Mouse (Mus musculus): Measurements from ENCODE around the gene Gm5157. TPM values are rescaled to one million over a fixed set of nuclear protein-coding genes. Genes with fewer than 3 reads are reported as not detected.

Gene Gm5157
- total RNA-seq (2023; ENCODE audit: inconsistent age), result not detected in 4 replicates

DNA sequence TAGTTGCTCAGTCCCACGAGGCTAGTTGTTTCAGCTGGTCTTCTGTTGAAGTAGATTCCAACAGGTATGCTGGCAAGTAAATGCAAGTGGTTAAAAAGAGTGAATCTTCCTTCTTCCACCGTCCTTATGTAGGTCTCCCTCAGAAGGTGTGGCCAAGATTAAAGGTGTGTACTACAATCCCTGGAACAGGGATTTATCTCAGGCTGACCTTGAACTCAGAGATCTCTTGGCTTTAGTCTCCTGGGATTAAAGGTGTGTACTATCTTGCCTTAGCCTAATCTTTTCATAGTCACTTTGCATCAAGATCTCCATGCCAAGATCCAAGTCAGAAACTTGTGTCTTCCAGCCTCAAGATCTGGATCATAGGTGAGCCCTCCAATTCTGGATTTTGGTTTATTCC is at the start of gene Gm5157:
TSS of gene Gm5157 (minus strand) at position 101 of the 400 bp plus-strand sequence.

DNA sequence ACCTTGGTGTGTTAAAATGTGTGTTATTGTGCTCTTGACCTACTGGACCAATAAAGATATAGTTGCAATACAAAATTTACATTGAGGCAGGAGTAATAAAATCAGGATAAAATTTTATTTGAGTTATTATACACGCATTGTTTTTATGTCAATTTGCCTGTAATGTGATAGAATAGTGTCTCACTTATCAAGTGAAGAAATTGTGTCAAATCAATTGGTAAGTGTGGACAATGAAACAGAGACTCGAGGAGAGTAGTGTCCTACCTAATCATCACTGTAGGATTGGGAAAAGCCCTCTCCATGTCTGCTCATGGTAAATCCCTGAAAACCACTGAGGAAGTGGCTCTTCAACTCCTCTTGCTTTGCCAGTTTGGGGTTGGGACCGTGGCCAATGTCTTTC is 28.3 kb downstream of the Gm5157 start, which contains the start of gene Vmn1r123:
TSS of gene Vmn1r123 (plus strand) at position 301 of the 400 bp plus-strand sequence.

Other genes with a start within 250 kb of the Gm5157 start
- not detected in 4 replicates for gene Vmn1r119, start 178.0 kb downstream of the Gm5157 start, total RNA-seq (2023; ENCODE audit: inconsistent age)
- not detected in 4 replicates for gene Vmn1r120, start 136.6 kb downstream of the Gm5157 start, total RNA-seq (2023; ENCODE audit: inconsistent age)
- gene Vmn1r121, start 91.9 kb downstream of the Gm5157 start, total RNA-seq (2023; ENCODE audit: inconsistent age), result not detected in 4 replicates
- gene Vmn1r122, start 56.3 kb downstream of the Gm5157 start, total RNA-seq (2023; ENCODE audit: inconsistent age), result not detected in 4 replicates
- not detected in 4 replicates for gene Vmn1r123, start 28.2 kb downstream of the Gm5157 start, total RNA-seq (2023; ENCODE audit: inconsistent age)
- gene Vmn1r124, start 70.2 kb upstream of the Gm5157 start, total RNA-seq (2023; ENCODE audit: inconsistent age), result not detected in 4 replicates
- not detected in 4 replicates for gene Vmn1r125, start 81.8 kb upstream of the Gm5157 start, total RNA-seq (2023; ENCODE audit: inconsistent age)
- not detected in 4 replicates for gene Vmn1r126, start 111.0 kb upstream of the Gm5157 start, total RNA-seq (2023; ENCODE audit: inconsistent age)
- gene Vmn1r127, start 129.4 kb upstream of the Gm5157 start, total RNA-seq (2023; ENCODE audit: inconsistent age), result not detected in 4 replicates
- not detected in 4 replicates for gene Vmn1r128, start 158.9 kb upstream of the Gm5157 start, total RNA-seq (2023; ENCODE audit: inconsistent age)
- gene Vmn1r129, start 170.9 kb upstream of the Gm5157 start, total RNA-seq (2023; ENCODE audit: inconsistent age), result not detected in 4 replicates
- gene Gm6882, start 242.3 kb upstream of the Gm5157 start, total RNA-seq (2023; ENCODE audit: inconsistent age), result not detected in 4 replicates